Mouse (Mus musculus): Measurements from ENCODE around the gene Gm3336. TPM values are rescaled to one million over a fixed set of nuclear protein-coding genes. Genes with fewer than 3 reads are reported as not detected.

The Gm3336 gene
- total RNA-seq, 2 experiments from 2014 or later = not detected

DNA sequence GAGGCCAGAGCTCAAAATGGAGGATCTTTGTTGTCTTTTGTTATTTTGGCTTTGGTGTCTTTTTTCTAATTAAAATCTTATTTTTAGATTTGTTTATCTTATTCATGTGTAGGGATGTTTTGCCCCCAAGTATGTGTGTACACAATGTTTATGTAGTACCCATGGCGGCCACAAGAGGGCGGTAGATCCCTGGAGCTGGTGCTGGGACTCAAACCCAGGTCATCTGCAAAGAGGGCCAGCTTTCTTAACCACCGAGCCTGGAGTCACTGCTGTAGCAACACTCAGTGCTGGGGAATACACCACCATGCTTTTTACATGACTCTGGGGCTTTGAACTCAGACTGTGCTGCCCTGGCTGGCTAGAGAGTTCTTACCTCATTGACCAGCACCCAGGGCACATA is 45.0 kb downstream of the Gm3336 start:
- no peak for DNase-seq (ENCODE audit: low spot score)

DNA sequence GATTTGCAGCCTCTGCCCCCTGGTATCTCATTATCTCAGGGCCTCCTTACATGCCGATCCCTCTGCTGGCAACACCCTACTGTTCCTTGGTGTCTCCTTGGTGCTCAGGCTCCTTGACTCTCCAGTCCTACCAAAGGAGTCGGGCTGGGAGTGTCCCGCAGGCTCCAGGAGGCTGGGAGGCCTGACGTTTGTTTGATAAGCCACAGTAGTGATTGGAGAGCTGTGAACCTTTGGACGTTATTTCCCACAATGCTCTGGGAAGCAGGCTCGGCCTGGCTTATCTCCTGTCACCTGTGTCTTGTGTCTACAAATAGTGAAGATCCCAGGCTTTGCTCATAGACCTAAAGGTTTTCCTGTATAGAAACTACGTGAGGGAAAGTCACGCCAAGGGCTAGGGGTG is 45.7 kb downstream of the Gm3336 start:
- DNase-seq (ENCODE audit: low spot score) = no peak

DNA sequence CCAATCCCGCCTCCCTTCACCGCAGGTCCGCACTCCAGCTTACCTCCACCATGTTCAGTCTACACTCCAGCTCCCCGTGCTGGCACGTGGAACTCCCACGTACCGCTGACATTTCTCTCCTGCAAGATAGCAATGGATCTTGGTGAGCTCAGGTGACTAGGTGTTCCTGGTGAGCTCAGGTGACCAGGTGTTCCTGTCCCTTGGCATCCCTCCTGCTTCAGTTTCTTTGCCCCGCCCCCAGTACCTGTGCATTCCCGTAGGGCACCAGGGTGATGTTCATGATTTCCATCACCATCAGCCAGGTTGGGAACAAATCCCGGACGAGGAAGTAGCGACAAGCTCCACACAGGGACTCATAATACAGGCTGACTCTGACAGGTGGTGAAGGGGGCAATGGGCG is 46.3 kb downstream of the Gm3336 start:
- DNase-seq (ENCODE audit: low spot score) = no peak

DNA sequence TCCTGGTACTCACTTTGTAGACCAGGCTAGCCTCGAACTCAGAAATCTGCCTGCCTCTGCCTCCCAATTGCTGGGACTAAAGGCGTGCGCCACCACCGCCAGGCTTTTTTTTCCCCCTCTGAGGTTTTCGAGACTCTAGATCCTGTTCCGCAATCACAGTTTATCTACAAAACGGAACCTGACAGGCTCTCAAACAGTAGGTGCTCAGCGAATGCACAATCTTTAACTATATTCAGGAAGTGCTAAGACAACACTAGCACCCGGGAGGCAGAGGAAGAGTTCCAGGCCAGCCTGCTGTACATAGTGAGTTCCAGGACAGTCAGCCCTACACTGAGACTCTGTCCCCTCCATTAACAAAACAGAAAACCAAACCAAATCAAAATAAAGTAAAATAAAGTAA is 47.0 kb downstream of the Gm3336 start:
- no peak for DNase-seq (ENCODE audit: low spot score)

DNA sequence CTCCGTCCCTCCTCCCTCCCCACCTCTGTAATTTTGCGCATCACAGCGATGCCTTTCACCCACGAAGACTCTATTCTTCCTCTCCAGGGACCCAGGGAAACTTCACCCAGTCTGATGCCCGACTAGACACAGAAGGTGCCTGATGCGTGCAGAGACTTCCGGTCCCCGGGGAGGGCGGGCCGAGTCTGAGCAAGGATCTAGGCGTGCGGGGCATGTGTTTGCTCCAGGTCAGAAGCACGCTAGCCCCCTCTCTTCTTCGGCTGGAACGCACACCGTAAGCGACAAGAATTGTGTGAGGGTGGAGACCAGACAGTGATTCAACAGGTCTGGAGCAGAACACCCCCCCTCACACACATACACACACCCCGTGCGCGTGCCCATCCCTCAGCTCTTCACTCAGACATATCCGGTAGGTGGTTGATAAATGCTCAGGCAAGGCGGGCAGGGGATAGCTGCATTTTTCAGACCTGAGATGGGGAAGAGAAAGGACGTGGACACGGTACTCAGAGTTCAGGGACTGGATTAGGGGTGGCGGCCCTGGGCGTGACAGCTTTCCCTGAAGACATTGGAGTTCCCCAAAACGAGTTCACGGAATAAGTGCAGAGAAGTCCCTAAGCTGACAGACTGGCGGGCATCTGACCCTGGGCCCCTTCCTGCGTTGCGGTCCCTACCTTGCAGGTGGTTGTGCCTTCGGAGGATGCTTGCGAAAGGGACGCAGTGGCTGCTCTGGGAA is 47.7 kb downstream of the Gm3336 start:
- no peak for DNase-seq (ENCODE audit: low spot score)

DNA sequence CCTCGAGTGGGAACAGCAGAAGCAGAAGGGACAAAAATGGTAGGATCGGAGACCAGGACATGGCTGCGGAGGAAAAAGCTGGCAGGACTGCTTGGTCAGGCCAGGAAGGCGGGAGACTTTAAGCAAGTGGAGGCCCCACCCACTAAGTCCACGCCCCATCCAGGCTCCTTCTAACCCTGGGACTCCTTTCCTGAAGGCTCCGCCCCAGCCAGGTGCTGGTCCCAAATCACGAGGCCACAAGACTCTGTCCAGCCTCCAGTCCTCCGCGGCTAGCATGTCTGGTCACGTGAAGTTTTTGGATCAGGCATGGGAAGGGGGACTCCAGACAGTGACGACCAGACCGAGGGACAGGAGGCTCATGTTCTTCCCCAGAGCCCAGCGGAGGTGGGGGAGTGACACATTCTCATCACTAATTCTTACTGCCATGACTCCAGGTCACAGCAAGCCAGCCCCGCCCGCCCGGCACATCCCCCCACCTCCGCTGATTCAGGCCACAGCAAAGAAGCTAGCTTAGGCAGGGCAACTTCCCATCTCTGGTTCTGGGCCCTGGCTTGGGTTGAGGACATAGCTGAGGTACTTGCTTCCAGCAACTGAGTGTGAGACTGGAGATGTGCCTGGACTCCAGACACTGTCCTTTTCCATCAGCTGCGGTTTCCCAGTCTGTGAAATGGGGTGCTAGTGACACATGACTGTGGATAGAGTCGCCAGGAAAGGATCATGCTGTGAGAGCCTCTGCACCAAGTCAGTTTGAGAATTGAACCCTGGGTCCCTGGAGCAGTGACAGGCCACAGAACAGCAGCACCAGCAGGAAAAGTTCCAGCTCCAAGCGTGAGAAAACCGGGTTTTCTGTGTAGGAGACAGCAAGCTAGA is 48.5 kb downstream of the Gm3336 start:
- DNase-seq (ENCODE audit: low spot score) = peak; percentile 83

DNA sequence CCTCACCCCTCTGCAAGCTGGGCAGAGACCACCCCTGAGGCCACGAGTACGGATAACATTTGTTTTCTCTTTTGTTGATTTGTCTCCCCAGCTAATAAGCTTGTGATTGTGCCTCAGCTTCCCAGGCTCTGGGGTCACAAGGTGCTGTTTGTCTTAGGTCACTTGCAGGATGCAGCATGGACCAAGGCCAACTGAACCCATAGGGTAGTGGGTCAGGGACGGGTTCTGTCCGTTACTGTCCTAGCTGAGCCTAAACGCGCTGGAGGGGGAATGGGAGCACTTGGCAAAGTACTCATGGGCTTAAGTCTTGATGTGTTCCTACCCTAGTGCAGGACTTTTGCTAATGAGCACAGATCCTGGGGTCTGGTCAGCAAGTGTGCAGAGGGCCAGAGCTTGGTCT is 49.2 kb downstream of the Gm3336 start:
- no peak for DNase-seq (ENCODE audit: low spot score)

DNA sequence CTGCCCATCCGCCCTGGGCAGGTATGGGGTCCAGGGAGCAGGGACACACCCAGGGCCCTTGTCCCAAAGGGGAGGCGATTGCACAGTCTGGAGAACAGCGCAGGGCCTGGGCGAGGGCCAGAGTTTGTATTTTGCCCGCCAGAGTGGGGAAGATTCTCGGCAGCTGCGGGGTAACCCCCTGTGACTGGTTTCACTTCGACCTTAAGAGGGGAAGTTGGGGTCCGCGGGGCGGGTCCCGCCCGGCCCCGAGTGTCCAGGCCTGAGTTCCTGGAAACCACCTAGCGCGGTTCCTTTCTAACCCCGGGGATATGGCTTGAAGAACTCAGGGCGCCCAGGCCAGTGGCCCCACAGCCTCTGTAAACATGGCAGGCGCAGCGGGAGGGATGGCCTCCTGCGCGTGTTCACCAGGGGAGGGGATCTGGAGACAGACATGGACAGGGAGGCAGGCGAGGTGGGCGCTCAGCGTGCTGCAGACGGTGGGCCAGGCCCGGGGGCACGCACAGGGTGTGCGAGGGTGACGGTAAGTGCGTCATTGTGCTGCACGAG is 50.0 kb downstream of the Gm3336 start:
- no peak for DNase-seq (ENCODE audit: low spot score)

DNA sequence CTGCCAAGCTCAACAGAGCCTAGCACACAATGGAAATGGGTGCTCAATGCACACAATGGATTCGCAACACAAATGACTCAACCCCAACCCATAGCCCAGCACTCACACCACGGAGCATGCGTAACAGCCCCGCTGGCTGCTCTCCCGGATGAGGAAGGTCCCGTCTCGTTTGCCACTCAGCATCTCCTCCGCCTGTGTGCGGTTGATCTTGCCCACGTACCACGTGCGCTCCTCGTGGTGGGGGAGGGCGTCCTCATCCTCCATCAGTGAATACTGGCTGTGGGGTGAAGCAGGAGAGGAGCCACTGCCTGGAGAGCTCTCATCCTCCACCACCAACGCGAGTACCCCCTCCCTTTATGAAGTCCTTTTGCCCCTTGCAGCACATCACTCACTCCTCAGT is 50.6 kb downstream of the Gm3336 start:
- DNase-seq (ENCODE audit: low spot score) = no peak

DNA sequence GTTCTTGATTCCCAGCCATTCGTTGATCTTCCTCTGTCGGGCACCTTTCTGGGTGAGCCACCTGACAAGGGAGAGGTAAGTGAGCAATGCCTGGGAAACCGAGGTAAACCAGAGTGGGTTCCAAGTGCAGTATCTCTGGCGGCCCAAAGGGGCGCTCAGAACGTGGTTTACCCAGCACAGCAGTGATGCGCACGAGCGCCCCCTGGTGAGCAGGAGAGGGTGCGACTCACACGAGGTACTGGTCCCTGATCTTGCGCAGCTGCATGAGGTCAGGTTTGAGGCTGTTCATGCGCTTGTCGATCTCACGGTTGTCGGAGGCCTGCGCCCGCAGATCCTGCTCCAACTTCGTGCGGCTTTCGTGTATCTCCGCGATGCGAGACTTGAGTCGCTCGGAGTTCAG is 51.0 kb downstream of the Gm3336 start:
- peak; percentile 95 for DNase-seq (ENCODE audit: low spot score)

DNA sequence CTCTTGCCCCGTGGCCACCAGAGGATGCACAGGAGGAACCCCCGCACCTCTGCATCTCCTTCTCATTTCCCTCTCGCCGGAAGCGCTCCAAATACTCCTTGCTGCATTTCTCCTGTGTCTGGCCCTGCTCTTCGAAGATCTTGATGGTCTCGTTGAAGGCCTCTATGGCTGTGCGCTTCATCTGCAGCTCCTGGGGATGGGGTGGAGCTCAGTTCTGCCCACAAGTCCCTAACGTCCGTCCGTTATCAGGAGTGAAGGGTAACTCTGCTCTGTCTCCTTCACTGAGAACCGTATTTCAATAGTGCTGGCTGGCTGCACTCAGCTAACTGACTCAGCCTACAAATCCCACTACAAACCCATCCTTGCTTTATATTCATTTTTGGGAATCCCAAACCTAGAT is 51.5 kb downstream of the Gm3336 start:
- no peak for DNase-seq (ENCODE audit: low spot score)

DNA sequence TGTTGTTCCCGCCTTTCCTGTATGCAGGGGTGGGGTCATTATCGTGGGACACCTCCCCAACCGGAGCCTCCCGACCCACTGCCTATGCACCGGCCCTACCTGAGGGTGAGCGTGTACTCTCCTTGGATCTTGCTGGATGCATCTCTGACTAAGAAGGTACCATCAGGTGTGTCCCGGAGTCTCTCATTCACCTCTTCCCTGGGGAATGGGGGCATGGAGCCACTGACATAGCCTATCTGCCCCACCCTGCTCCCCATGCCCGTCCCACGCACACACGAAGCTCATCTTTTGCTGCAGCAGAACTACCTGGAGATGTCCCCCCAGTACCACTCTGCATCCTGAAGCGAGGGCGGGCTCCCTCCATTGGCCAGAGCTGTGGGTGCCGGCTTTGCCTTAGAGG is 52.4 kb downstream of the Gm3336 start:
- DNase-seq (ENCODE audit: low spot score) = no peak

DNA sequence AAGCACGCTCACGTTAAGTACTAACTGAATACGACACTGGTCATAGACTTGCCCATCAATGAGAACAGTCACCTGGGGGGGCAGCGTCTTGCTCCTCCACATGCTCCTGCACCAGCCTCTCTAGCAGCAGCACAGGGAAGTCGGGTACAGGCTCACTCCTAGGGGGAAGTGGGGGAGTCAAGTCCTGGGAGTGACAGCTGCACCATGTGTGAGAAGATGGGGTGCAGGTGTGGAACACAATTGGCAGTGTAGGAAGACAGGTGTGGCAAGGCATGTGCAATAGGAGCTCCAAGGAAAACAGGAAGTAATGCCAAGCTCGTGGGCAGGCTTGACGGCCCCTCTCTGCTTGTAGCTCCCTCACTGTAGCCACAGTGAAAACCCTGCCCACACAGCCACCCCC is 52.9 kb downstream of the Gm3336 start:
- no peak for DNase-seq (ENCODE audit: low spot score)

DNA sequence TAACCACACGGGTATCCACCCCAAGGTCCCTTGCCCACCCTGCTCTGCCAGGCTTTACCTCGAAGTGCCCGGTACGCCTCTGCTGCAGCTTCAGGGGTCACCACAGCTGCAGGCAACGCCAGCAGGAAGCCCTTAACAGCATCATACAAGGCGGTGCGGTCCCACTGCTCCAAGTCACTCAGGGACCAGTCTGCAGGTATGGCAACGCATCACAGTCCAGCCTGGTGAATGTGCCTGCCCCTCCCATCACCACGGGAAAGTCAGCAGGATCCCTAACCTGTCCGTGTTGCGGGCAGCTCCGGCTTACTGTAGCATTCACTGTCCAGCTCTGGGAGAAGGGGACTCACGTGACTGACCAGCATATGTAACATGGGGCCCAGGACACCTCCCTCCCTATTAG is 53.7 kb downstream of the Gm3336 start:
- DNase-seq (ENCODE audit: low spot score) = no peak

Other genes with a start within 250 kb of the Gm3336 start
- gene Klhl26, start 241.6 kb upstream of the Gm3336 start, total RNA-seq (2021) = 1 to 10 TPM; 7.7 to 8.3 TPM
- not detected for gene Tmem59l, start 231.2 kb upstream of the Gm3336 start, total RNA-seq (2021)
- gene Crlf1, start 225.4 kb upstream of the Gm3336 start, total RNA-seq (2021) = 1 to 10 TPM; 2.8 to 2.9 TPM
- gene Rex1bd, start 211.8 kb upstream of the Gm3336 start, total RNA-seq (2021) = 100 to 1,000 TPM; 170 TPM
- gene Uba52, start 207.7 kb upstream of the Gm3336 start, total RNA-seq (2021) = 100 to 1,000 TPM; 841 to 913 TPM
- 100 to 1,000 TPM; 103 to 105 TPM for gene Fkbp8, start 190.8 kb upstream of the Gm3336 start, total RNA-seq (2021)
- 10 to 100 TPM; 76.3 to 80.6 TPM for gene Kxd1, start 190.6 kb upstream of the Gm3336 start, total RNA-seq (2021)
- 10 to 100 TPM; 12.5 to 21.8 TPM for gene Ell, start 179.1 kb upstream of the Gm3336 start, total RNA-seq (2021)
- gene Isyna1, start 124.2 kb upstream of the Gm3336 start, total RNA-seq (2021) = 1 to 10 TPM; 2.6 to 3.2 TPM
- gene Ssbp4, start 109.7 kb upstream of the Gm3336 start, total RNA-seq (2021) = 10 to 100 TPM; 11.6 to 19.4 TPM
- under 1 TPM; 0.23 to 0.64 TPM for gene Lrrc25, start 102.4 kb upstream of the Gm3336 start, total RNA-seq (2021)
- gene Gdf15, start 86.1 kb upstream of the Gm3336 start, total RNA-seq (2021) = under 1 TPM; 0.16 to 0.21 TPM
- 10 to 100 TPM; 11.9 to 13.7 TPM for gene Pgpep1, start 58.2 kb upstream of the Gm3336 start, total RNA-seq (2021)
- 10 to 100 TPM; 65.4 to 70.3 TPM for gene Lsm4, start 45.3 kb upstream of the Gm3336 start, total RNA-seq (2021)
- 10 to 100 TPM; 41.6 to 68.4 TPM for gene Jund, start 19.6 kb upstream of the Gm3336 start, total RNA-seq (2021)
- gene Iqcn, start 15.1 kb upstream of the Gm3336 start, total RNA-seq (2021) = not detected
- 1 to 10 TPM; 1.3 to 1.6 TPM for gene Pde4c, start 5.2 kb downstream of the Gm3336 start, total RNA-seq (2021)
- gene Rab3a, start 36.1 kb downstream of the Gm3336 start, total RNA-seq (2021) = 10 to 100 TPM; 32.5 to 36.5 TPM
- gene Mpv17l2, start 42.4 kb downstream of the Gm3336 start, total RNA-seq (2021) = 10 to 100 TPM; 19.9 to 20.9 TPM
- 10 to 100 TPM; 13.3 to 15.1 TPM for gene Pik3r2, start 58.2 kb downstream of the Gm3336 start, total RNA-seq (2021)
- gene Mast3, start 86.5 kb downstream of the Gm3336 start, total RNA-seq (2021) = 1 to 10 TPM; 2.7 TPM
- under 1 TPM in 1 of 2 experiments, not detected in 1; 0.07 TPM for gene Il12rb1, start 89.9 kb downstream of the Gm3336 start, total RNA-seq (2021)
- 100 to 1,000 TPM in 1 of 2 experiments, 10 to 100 TPM in 1; 58.3 to 202 TPM for gene Arrdc2, start 121.2 kb downstream of the Gm3336 start, total RNA-seq (2021)
- 10 to 100 TPM; 18.2 to 21.1 TPM for gene Kcnn1, start 144.7 kb downstream of the Gm3336 start, total RNA-seq (2021)
- gene Ccdc124, start 155.4 kb downstream of the Gm3336 start, total RNA-seq (2021) = 10 to 100 TPM; 72.6 to 76.5 TPM
- gene Slc5a5, start 174.2 kb downstream of the Gm3336 start, total RNA-seq (2021) = under 1 TPM in 1 of 2 experiments, not detected in 1; 0.07 TPM
- 1,000 to 10,000 TPM; 1,014 to 1,053 TPM for gene Rpl18a, start 178.9 kb downstream of the Gm3336 start, total RNA-seq (2021)
- gene Map1s, start 187.4 kb downstream of the Gm3336 start, total RNA-seq (2021) = 10 to 100 TPM in 1 of 2 experiments, 1 to 10 TPM in 1; 9.4 to 13.7 TPM